Mouse (Mus musculus): ENCODE measurements around the gene Sgsm3.

DNA sequence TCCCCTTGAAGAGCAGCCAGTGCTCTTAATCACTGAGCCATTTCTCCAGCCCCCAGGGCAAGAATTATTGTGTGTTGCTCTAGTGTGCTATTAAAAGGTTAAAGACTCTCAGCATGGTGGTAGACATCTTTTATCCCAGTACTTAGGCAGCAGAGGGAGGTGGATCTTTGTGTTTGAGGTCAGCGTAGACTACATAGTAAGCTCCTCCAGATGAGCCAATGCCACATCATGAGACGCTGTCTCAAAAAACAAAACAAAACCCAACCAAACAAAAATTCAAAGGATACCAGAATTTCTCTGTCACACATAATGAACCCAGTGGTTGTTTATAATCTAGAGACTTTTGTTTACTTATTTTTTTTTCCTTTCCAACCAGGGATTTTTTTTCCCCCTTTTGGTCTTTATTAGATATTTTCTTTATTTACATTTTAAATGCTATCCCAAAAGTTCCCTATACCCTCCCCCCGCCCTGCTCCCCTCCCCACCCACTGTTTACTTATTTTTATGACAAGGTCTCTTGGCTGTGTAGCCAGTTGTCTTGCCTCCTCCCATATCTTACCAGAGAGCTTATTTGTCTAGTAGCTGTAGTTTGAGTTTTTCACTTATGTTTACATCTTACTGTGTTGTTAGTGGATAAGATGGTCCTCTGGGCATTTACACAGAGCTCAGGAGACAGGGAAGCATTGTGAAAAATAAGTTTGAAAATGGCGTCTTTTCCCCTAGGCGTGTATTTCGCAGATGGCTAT is 18.7 kb downstream of the Sgsm3 start:
- no peak for TF ChIP-seq EP300 (IDR thresholded peaks at IDR 0.05; ENCODE audit: low read depth)
- TF ChIP-seq CTCF (IDR thresholded peaks at IDR 0.05; ENCODE audit: low read depth) = no peak

Data from liver, embryonic 14.5 days (tissue).